Mouse (Mus musculus) E14TG2a.4 (cell line): ENCODE results near the gene Gars.

Source experiments
- CTCF ChIP-seq: conservative IDR thresholded peaks from 2 replicates; pipeline ENCODE4 v1.5.1; 2014; ENCODE audit warnings: low read length
- POU5F1 ChIP-seq: IDR thresholded peaks from 2 replicates; pipeline ENCODE4 v1.6.1; 2014; ENCODE audit warnings: low read length, borderline replicate concordance

DNA sequence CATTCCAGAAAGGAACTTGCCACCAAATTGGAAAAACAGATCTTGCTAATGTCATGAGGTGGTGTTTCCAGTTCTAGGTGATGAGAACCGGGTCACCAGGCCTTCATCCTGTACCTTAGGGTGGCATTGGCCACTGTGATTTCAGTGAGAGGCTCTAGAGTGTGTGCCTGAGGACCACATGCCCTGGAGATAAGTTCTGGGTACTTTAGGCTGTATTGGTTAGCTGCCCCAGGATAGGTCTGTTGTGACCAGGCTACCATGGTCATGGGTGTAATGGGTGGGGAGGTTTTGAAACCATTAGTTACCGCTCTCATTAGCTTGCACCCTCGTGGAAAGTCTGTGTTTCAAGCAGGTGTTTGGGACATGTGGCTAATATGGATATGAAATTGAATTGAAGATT lies 43.6 kb downstream of the Gars start:
- TF ChIP-seq CTCF (no peak), POU5F1 (no peak)
